ENCODE assay signal across 21 mouse cellular contexts in genomic region chr6:104443731-104444130, GRCm38 (mm10). TPM values are rescaled to one million over a fixed set of nuclear protein-coding genes. Genes with fewer than 3 reads are reported as not detected.
"Had no signal": no experiment of that assay in that cellular context is flagged by ENCODE, and none has a peak within 500 bp of the region (broad histone marks: within the 10 kb centered on the region; RNA-seq: fewer than 3 reads in every experiment).

No protein-coding gene starts in this region.

- H3K9ac ChIP-seq: liver, postnatal 0 days; lung, embryonic 15.5 days; midbrain, embryonic 13.5 days; midbrain, embryonic 15.5 days; neural tube, embryonic 12.5 days; stomach, embryonic 15.5 days had no signal

- H3K9me3 ChIP-seq: lung, embryonic 15.5 days; midbrain, embryonic 13.5 days; midbrain, embryonic 15.5 days; neural tube, embryonic 12.5 days; stomach, embryonic 15.5 days had no signal

- H3K36me3 ChIP-seq: lung, embryonic 15.5 days; midbrain, embryonic 13.5 days; midbrain, embryonic 15.5 days; neural tube, embryonic 12.5 days; stomach, embryonic 15.5 days had no signal

- H3K27me3 ChIP-seq: lung, embryonic 15.5 days; megakaryocyte, embryonic 14.5 days; midbrain, embryonic 13.5 days; midbrain, embryonic 15.5 days; neural tube, embryonic 12.5 days; stomach, embryonic 15.5 days had no signal

- ATAC-seq: liver, postnatal 0 days; lung, postnatal 0 days; midbrain, embryonic 13.5 days; midbrain, embryonic 15.5 days had no signal

- H3K4me1 ChIP-seq: lung, embryonic 15.5 days; megakaryocyte, embryonic 14.5 days; midbrain, embryonic 13.5 days; midbrain, embryonic 15.5 days; neural tube, embryonic 12.5 days; stomach, embryonic 15.5 days had no signal

- DNase-seq: liver, postnatal 0 days; lung, postnatal 14 days; lung, postnatal 36 days; right cerebral cortex, postnatal 14 days; thymus, adult 2 months; thymus, postnatal 14 days; thymus, postnatal 36 days had no signal

- H3K4me2 ChIP-seq: lung, embryonic 15.5 days; midbrain, embryonic 11.5 days; midbrain, embryonic 13.5 days; midbrain, embryonic 15.5 days; neural tube, embryonic 12.5 days; stomach, embryonic 15.5 days had no signal

- H3K4me3 ChIP-seq: lung, embryonic 15.5 days; megakaryocyte, embryonic 14.5 days; midbrain, embryonic 13.5 days; midbrain, embryonic 15.5 days; neural tube, embryonic 12.5 days; stomach, embryonic 15.5 days had no signal

- H3K27ac ChIP-seq: lung, embryonic 15.5 days; macrophage; midbrain, embryonic 13.5 days; midbrain, embryonic 15.5 days; neural tube, embryonic 12.5 days; stomach, embryonic 15.5 days; stomach, postnatal 0 days had no signal

RNA-seq across cellular contexts. Expression of gene Cntn6, which starts 48.9 kb away (rescaled TPM):
- total RNA-seq: megakaryocyte progenitor cell, adult 5-6 weeks; monocyte, adult 5-6 weeks; neutrophil, adult 5-6 weeks had no signal
- polyA plus RNA-seq: liver, postnatal 0 days; macrophage; spleen, adult 2 months; thymus, adult 2 months had no signal
